Mouse (Mus musculus): ENCODE results near the gene Nhp2. TPM values are rescaled to one million over a fixed set of nuclear protein-coding genes. Genes with fewer than 3 reads are reported as not detected.
"Not testable (repeated sequence)": the region's sequence is repeated elsewhere in the genome, so short reads cannot be mapped to it uniquely, and the experiment has no call there.

Nhp2 gene
- polyA plus RNA-seq, 1 experiment from 2014 or later: 122 TPM

DNA sequence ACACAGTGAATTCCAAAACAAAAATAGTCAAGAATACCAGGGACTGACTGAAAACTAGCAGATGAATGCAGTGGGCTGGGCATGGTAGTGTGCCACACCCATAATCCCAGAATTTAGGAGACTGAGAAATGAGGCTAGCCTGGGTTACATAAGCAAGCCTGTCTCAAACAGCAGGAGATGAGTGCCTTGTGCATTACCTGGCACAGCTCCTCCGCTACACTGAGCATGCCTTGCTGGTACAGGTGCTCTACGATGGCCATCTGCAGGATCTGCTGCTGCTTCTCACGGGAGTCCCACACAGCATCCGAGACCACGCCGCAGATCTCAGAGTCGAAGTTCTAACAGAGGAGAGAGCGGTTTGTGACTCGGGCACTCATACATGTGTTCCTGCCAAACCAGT lies 7.9 kb downstream of the Nhp2 start:
- Histone ChIP-seq H3K27me3 (replicated peaks) (no peaks in the 10 kb centered on the region), H3K4me3 (no peak overlapping the region), H3K9ac (no peak overlapping the region), H3K36me3 (peaks cover 68% of the 10 kb centered on the region), H3K9me3 (no peaks in the 10 kb centered on the region), H3K4me1 (0 out of 2 replicates have a peak, but pooled peaks cover 5% of the 10 kb centered on the region), H3K4me2 (replicated peaks) (no peak overlapping the region), H3K27ac (no peak overlapping the region)
- WGBS: 93% methylated on average over 9 of the region's 9 CpGs
- ATAC-seq (ENCODE audit: low FRiP score, low read depth): no peak

DNA sequence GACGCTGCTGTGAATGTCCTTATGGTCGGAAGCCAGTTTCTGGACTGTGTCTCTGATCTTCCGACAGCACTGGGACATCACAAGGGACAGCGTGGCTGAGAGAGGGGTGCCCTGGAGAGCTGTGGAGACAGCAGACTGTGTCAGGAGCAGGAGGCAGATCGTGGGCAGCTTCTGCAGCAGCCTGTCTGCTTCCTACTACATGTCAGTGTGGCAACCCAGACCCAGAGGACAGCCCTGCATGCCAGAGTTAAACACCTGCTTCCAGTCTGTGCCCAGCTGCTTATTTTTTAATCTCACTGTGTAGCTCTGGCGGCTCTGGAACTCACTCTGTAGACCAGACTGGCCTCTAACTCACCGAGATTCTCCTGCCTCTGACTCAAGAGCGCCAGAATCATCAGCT lies 8.4 kb downstream of the Nhp2 start:
- 89% methylated on average over 8 of the region's 8 CpGs for WGBS
- Histone ChIP-seq H3K27me3 (replicated peaks) (no peaks in the 10 kb centered on the region), H3K36me3 (peaks cover 63% of the 10 kb centered on the region), H3K9me3 (no peaks in the 10 kb centered on the region), H3K27ac (no peak overlapping the region), H3K4me3 (no peak overlapping the region), H3K4me2 (replicated peaks) (no peak overlapping the region), H3K4me1 (0 out of 2 replicates have a peak, but pooled peaks cover 7% of the 10 kb centered on the region), H3K9ac (no peak overlapping the region)
- no peak for ATAC-seq (ENCODE audit: low FRiP score, low read depth)

- no peak overlapping the region for H3K9ac ChIP-seq
- WGBS: 82% methylated on average over 15 of the region's 15 CpGs
- no peaks in the 10 kb centered on the region for H3K27me3 ChIP-seq (replicated peaks)
- H3K4me3 ChIP-seq: no peak overlapping the region
- no peak for ATAC-seq (ENCODE audit: low FRiP score, low read depth)
- H3K27ac ChIP-seq: no peak overlapping the region
- no peaks in the 10 kb centered on the region for H3K9me3 ChIP-seq
- H3K4me1 ChIP-seq: peaks cover 17% of the 10 kb centered on the region; the same call in 1 of the 2 replicates
- peaks cover 45% of the 10 kb centered on the region for H3K36me3 ChIP-seq
- no peak overlapping the region for H3K4me2 ChIP-seq (replicated peaks)
Observed at GRCm38 (mm10) chr11:51629651-51630314, 10.2 kb downstream of the Nhp2 start.

DNA sequence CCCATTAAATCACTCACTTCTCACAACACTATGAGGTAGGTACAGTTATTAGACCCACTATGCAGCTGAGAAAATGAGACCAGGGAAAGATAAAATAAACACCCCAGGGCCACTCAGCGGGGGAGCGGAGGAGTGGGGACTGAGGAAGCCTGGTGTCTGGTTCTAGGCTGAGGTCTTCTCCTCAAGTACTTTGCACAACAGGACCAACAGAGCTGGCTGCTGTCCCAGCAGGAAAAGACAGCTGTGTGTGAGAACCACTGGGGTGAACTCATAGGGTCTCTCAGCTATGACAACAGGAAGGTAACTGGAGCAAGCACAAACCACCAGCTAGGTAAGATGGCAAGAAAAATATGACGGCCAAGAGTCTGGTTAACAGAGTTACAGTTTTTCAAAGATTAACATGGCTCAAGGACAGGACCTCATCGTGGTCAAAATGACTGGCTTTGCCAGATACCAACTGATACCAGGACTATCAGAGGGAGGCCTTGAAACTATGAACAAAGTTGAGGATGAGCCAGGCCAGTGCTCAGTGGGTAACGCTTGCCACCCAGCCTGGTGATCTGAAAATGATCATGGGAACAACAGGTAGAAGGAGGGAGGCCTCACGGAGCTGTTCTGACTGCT lies 12.7 kb downstream of the Nhp2 start:
- 87% methylated on average over 6 of the region's 6 CpGs for WGBS
- Histone ChIP-seq H3K27ac (no peak overlapping the region), H3K27me3 (replicated peaks) (no peaks in the 10 kb centered on the region), H3K4me2 (replicated peaks) (no peak overlapping the region), H3K9ac (no peak overlapping the region), H3K4me1 (peaks cover 27% of the 10 kb centered on the region), H3K9me3 (no peaks in the 10 kb centered on the region), H3K4me3 (no peak overlapping the region), H3K36me3 (peaks cover 21% of the 10 kb centered on the region)
- ATAC-seq (ENCODE audit: low FRiP score, low read depth): no peak

DNA sequence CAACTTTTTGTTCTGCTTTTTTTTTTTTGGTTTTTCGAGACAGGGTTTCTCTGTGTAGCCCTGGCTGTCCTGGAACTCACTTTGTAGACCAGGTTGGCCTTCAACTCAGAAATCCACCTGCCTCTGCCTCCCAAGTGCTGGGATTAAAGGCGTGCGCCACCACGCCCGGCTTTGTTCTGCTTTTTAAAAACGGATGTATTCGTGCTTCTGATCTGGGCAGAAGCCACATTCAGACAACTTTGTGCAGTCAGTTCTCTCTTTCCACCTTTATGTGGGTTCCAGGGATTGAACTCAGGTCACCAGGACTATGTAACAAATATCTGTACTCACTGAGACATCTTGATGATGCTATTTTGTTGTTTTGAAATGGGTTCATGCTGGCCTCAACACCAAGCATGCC lies 13.7 kb downstream of the Nhp2 start:
- WGBS: 91% methylated on average over 7 of the region's 7 CpGs
- not testable (repeated sequence) for H3K9ac ChIP-seq; H3K4me3 ChIP-seq; H3K27me3 ChIP-seq (replicated peaks); ATAC-seq (ENCODE audit: low FRiP score, low read depth); H3K4me2 ChIP-seq (replicated peaks); H3K9me3 ChIP-seq; H3K27ac ChIP-seq
- H3K36me3 ChIP-seq: peaks cover 12% of the 10 kb centered on the region
- peaks cover 32% of the 10 kb centered on the region for H3K4me1 ChIP-seq

DNA sequence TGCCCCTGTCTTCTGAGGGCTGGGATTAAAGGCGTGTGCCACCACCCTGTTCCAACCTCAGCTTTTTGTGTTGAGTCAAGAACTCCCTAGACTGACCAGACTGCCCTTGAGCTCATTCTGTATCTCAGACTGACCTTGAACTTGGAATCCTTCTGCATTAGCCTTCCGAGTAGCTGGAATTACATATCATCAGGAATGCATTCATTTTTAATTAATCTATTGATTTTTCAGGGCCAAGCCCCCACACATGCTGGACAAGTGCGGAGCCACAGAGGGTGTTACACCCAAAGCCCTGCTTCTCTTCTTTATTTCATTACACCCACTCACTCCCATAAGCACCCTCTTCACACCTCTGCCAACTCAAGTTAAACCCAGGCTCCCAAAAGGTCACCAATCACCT lies 14.2 kb downstream of the Nhp2 start:
- no peak overlapping the region for H3K4me2 ChIP-seq (replicated peaks)
- no peak for ATAC-seq (ENCODE audit: low FRiP score, low read depth)

DNA sequence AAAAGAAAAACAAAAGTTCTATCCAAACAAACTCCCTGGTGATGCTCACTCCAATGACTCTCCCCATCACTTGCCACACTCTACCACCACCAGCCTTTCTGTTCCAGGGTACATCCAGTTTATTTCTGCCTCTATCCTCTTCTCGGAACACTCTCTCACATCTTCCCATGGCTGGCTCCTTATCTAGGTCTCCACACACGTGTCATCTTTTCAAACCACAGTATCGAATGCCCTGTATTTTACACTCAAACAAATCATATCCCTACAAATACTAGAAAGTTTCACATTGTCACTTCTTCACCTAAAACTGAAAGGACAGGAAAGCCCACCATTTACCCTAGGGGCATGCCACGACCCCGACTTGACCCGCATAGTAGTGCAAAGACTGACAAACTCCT lies 15.6 kb downstream of the Nhp2 start:
- no peaks in the 10 kb centered on the region; the same call in 1 of the 2 replicates for H3K36me3 ChIP-seq
- peaks cover 34% of the 10 kb centered on the region for H3K4me1 ChIP-seq
- peak overlapping the region; percentile 66 for H3K9ac ChIP-seq
- peak overlapping the region; percentile 82 for H3K4me2 ChIP-seq (replicated peaks)
- H3K9me3 ChIP-seq: no peaks in the 10 kb centered on the region
- 0 out of 2 replicates have a peak overlapping the region, but pooled peaks have one; percentile 53 for H3K27ac ChIP-seq
- no peak for ATAC-seq (ENCODE audit: low FRiP score, low read depth)
- WGBS: 27% methylated on average over 6 of the region's 6 CpGs
- no peaks in the 10 kb centered on the region for H3K27me3 ChIP-seq (replicated peaks)
- peak overlapping the region; percentile 73 for H3K4me3 ChIP-seq

More for the DNA sequence above, 14.2 kb downstream of the Nhp2 start:
- no peaks in the 10 kb centered on the region for H3K9me3 ChIP-seq
- H3K4me1 ChIP-seq: peaks cover 34% of the 10 kb centered on the region
- no peaks in the 10 kb centered on the region for H3K27me3 ChIP-seq (replicated peaks)
- 90% methylated on average over 3 of the region's 3 CpGs for WGBS
- peaks cover 8% of the 10 kb centered on the region for H3K36me3 ChIP-seq
- H3K9ac ChIP-seq: no peak overlapping the region
- no peak overlapping the region for H3K4me3 ChIP-seq
- no peak overlapping the region for H3K27ac ChIP-seq

DNA sequence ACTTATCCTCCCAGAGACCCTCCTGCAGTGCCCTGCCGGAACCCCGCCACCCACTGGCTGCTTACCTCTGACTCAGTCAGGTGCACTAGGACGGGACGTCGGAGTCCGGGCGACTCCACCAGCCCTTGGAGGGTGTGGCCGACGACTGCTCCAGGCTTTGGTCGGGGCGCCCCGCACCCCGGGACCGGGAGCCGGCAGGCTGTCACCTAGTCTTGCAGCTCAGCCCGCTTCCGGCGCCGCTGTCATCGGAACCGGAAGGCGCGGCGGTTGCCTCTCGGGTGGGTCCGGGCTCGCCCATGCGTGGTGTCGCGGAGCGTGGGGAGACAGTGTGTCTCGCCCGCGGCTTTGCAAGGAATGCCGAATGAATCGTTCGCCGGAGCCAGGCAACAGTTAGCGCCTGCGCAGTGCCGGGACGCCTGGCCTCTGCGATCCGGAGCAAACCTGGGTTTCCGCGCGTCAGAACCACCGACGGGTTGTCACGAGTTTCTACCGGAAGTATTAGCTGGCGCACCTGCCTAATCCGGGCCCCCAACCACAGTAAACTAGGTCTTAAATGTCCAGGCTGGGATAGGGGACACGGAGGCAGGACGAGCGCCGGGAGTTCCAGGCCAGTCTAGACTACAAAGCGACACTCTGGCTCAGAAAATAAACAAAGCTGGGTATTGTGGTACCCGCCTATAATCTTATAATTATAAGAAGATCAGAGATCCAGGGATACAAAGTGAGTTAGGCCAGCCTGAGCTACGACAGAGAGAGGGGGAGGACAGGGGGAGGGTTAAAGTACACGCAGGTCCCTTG lies 16.2 kb downstream of the Nhp2 start, which contains the start of gene Rmnd5b:
Gene Rmnd5b (minus strand): TSS at position 372 of the 798 bp plus-strand sequence.
- under 1% methylated on average over 61 of the region's 61 CpGs for WGBS
- Histone ChIP-seq H3K27ac (peak within 1 kb of the TSS; percentile 53), H3K4me3 (peak within 1 kb of the TSS; percentile 73), H3K4me2 (replicated peaks) (peak within 1 kb of the TSS; percentile 82), H3K4me1 (peaks cover 34% of the 10 kb centered on the region), H3K36me3 (no peaks in the 10 kb centered on the region; the same call in 1 of the 2 replicates), H3K9ac (peak within 1 kb of the TSS; percentile 66), H3K9me3 (no peaks in the 10 kb centered on the region), H3K27me3 (replicated peaks) (no peaks in the 10 kb centered on the region)
- ATAC-seq (ENCODE audit: low FRiP score, low read depth): peak; percentile 91

DNA sequence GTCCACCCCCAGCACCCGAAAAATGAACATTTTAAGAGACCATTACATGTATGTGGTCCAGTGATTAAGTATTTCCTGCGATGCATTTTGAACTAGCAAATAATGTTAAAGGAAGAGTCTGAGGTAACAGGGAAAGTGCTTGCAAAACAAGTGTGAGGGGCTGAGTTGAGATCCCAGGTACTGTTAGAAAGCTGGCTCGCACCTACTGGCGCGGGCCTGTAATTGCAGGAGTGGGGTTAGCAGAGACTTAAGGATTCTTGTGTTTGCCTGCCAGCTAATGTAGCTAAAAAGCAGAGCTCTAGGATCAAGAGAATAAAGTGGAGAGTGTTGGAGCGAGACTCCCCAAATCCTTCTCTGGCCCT lies 16.8 kb downstream of the Nhp2 start:
- Histone ChIP-seq H3K4me2 (replicated peaks) (peak overlapping the region; percentile 82), H3K27me3 (replicated peaks) (no peaks in the 10 kb centered on the region), H3K9me3 (no peaks in the 10 kb centered on the region), H3K4me3 (peak overlapping the region; percentile 73), H3K9ac (peak overlapping the region; percentile 66), H3K27ac (0 out of 2 replicates have a peak overlapping the region, but pooled peaks have one; percentile 53), H3K4me1 (peaks cover 34% of the 10 kb centered on the region), H3K36me3 (no peaks in the 10 kb centered on the region)
- peak; percentile 62 for ATAC-seq (ENCODE audit: low FRiP score, low read depth)
- 6% methylated on average over 6 of the region's 6 CpGs for WGBS

DNA sequence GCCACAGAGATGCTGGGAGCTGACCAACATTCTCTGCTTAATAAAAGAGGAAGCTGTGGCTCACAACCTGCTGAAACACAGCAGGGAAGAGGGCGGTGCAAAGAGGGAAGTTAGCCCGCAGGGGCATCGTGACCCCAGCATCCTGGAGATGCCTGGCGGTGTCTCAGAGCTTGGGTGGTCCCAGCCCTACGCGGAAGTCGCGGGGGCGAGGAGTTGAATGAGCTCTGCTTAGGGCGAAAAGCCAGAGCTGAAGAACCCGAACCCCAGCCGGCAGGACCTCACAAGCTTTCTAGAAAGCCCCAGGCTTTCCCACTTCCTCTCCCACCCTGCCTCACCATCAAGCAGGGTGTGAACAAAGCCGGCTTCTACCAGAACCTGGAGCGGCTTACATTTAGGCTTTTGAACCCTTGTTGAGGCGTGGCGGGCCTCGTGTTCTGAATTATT lies 18.5 kb downstream of the Nhp2 start:
- Histone ChIP-seq H3K4me3 (no peak overlapping the region), H3K27ac (no peak overlapping the region), H3K9me3 (no peaks in the 10 kb centered on the region), H3K4me2 (replicated peaks) (peak overlapping the region; percentile 34), H3K27me3 (replicated peaks) (no peaks in the 10 kb centered on the region), H3K36me3 (no peaks in the 10 kb centered on the region), H3K4me1 (peaks cover 27% of the 10 kb centered on the region), H3K9ac (0 out of 2 replicates have a peak overlapping the region, but pooled peaks have one; percentile 18)
- ATAC-seq (ENCODE audit: low FRiP score, low read depth): no peak
- WGBS: 5% methylated on average over 17 of the region's 17 CpGs

DNA sequence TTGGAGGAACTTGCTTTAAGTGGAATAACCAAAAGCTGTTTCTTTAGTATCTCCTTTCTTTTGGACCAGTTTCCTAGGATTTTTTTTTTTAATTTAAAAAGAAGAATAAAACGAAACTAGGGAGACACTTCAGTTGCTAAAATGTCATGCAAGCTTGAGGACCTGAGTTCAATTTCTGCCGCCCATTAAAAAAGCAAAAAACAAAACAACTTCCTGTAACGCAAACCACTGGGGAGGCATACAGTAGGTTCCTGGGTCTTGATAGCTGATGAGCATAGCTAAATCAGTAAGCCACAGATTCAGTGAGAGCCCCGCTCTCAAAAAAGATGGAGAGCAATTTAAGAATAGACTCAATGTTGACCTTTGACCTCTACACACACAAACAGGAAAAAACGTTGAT lies 19.0 kb downstream of the Nhp2 start:
- Histone ChIP-seq H3K4me3 (no peak overlapping the region), H3K9me3 (no peaks in the 10 kb centered on the region), H3K9ac (no peak overlapping the region), H3K4me1 (peaks cover 27% of the 10 kb centered on the region), H3K27me3 (replicated peaks) (no peaks in the 10 kb centered on the region), H3K4me2 (replicated peaks) (peak overlapping the region; percentile 34; the same call in 1 of the 2 replicates), H3K27ac (no peak overlapping the region), H3K36me3 (0 out of 2 replicates have a peak, but pooled peaks cover 3% of the 10 kb centered on the region)
- ATAC-seq (ENCODE audit: low FRiP score, low read depth): no peak
- WGBS: 74% methylated on average over 5 of the region's 5 CpGs

DNA sequence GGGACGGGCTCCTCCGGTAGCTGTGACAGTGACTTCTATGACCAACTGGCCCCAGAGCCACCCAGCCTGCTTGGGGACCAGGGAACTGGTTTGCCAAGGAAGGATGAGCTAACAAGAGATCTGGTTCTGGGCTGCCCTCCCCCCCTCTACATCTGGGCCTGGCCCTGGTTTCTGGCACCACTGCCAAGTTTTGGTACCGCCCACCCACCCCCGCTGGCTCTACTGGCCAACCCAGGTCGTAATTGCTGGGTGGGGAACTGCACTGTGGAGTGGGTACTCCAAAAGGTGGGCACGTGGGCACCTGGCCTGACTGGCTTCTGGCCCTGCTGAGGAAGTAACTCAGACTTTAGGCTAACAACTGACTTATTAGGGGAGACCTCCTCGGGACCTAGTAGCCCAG lies 21.2 kb downstream of the Nhp2 start:
- 85% methylated on average over 7 of the region's 7 CpGs for WGBS
- H3K36me3 ChIP-seq: 0 out of 2 replicates have a peak, but pooled peaks cover 5% of the 10 kb centered on the region
- H3K9me3 ChIP-seq: no peaks in the 10 kb centered on the region
- no peak overlapping the region for H3K4me2 ChIP-seq (replicated peaks)
- H3K4me3 ChIP-seq: no peak overlapping the region
- H3K9ac ChIP-seq: no peak overlapping the region
- no peak for ATAC-seq (ENCODE audit: low FRiP score, low read depth)
- H3K4me1 ChIP-seq: peaks cover 11% of the 10 kb centered on the region
- H3K27ac ChIP-seq: no peak overlapping the region
- no peaks in the 10 kb centered on the region for H3K27me3 ChIP-seq (replicated peaks)
